Mouse (Mus musculus) hindbrain, embryonic 12.5 days (tissue): ENCODE data around the gene Rnf41. TPM values are rescaled to one million over a fixed set of nuclear protein-coding genes. Genes with fewer than 3 reads are reported as not detected.

Experiments used
- ATAC-seq: fragments of 200-750 bp; cut with Nextera tagmentation; 2 replicates; pipeline ENCODE4 v1.8.0; 2017; ENCODE audit warnings: moderate TSS enrichment; ENCODE audit not compliant: low FRiP score
- H3K27ac ChIP-seq: fragments of 300-500 bp; sonication (generic); 2 replicates; pipeline ENCODE4 v1.5.1; 2016; ENCODE audit warnings: mild to moderate bottlenecking
- H3K27me3 ChIP-seq: fragments of 300-500 bp; sonication (generic); 2 replicates; pipeline ENCODE4 v1.6.1; 2016; ENCODE audit warnings: mild to moderate bottlenecking
- H3K36me3 ChIP-seq: fragments of 300-500 bp; sonication (generic); 2 replicates; pipeline ENCODE4 v1.6.1; 2016; ENCODE audit warnings: mild to moderate bottlenecking
- H3K4me1 ChIP-seq: fragments of 300-500 bp; sonication (generic); 2 replicates; pipeline ENCODE4 v1.6.1; 2016
- H3K4me2 ChIP-seq: fragments of 300-500 bp; sonication (generic); replicated peaks from 2 replicates; pipeline ENCODE4 v1.6.1; 2016; ENCODE audit warnings: mild to moderate bottlenecking
- H3K4me3 ChIP-seq: fragments of 300-500 bp; sonication (generic); 2 replicates; pipeline ENCODE4 v1.5.1; 2016; ENCODE audit warnings: mild to moderate bottlenecking
- H3K9ac ChIP-seq: fragments of 300-500 bp; sonication (generic); 2 replicates; pipeline ENCODE4 v1.6.1; 2016; ENCODE audit warnings: mild to moderate bottlenecking, moderate library complexity
- H3K9me3 ChIP-seq: fragments of 300-500 bp; sonication (generic); replicated peaks from 2 replicates; pipeline ENCODE4 v1.6.1; 2016; ENCODE audit warnings: mild to moderate bottlenecking
- WGBS: fragments of 180-500 bp; shearing (Covaris S2); methylation state at CpG from one replicate; pipeline ENCODE4 v1.1.7; 2016; 5-methylcytosine and 5-hydroxymethylcytosine counted together
- polyA plus RNA-seq: library from polyadenylated mRNA; unstranded; fragments of >200 nt; fragmentation: Nextera tagmentation; extraction: Ambion mirVana; gene quantifications from 2 replicates; pipeline ENCODE4 v1.2.1, GENCODE M21; 2016

Rnf41 gene
- polyA plus RNA-seq, 1 experiment from 2014 or later = 61.4 TPM

DNA sequence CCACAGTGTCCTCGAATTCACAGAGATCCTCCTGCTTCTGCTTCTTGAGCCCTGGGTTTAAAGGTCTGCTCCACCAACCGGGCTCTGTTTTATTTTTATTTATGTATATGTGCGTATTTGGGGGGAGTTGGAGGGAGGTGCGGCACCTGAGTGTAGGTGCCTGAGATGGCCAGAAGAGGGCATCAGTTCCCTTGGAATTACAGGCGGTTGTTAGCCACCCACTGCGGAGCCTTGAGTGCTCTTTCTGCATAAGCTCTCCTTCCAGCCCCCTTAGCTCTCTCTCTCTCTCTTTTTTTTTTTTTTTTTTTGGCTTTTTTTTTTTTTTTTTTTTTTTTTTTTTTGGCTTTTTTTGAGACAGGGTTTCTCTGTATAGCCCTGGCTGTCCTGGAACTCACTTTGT, 37.1 kb upstream of the Rnf41 start:
- peaks cover 8% of the 10 kb centered on the region for H3K36me3 ChIP-seq
- H3K27me3 ChIP-seq = no peaks in the 10 kb centered on the region
- H3K4me1 ChIP-seq = peaks cover 26% of the 10 kb centered on the region
- 77% methylated on average over 6 of the region's 6 CpGs for WGBS
- ATAC-seq = no peak
- no peaks in the 10 kb centered on the region for H3K9me3 ChIP-seq
- no peak overlapping the region for H3K27ac ChIP-seq
- no peak overlapping the region for H3K4me3 ChIP-seq
- no peak overlapping the region for H3K9ac ChIP-seq
- H3K4me2 ChIP-seq = no peak overlapping the region

DNA sequence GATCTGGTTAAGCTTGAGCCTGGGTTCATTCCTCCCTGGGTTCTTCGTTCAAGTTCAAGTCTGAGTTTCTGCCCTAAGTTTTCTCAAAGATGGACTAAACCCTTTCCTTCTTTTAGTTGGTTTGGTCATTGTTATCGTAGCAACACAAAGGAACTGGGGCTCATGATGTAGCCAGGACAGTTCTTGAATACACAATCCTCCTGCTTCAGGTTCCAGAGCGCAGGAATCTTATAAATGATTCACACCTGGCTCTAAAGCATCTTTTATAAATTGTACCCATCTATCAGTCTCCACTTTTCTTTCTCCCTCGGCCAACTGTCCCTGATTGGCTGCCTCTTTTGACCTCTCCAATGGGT, 35.4 kb upstream of the Rnf41 start:
- Histone ChIP-seq H3K27ac (peak overlapping the region; percentile 97), H3K4me2 (peak overlapping the region; percentile 55), H3K4me3 (peak overlapping the region; percentile 99), H3K36me3 (peaks cover 24% of the 10 kb centered on the region), H3K27me3 (no peaks in the 10 kb centered on the region), H3K4me1 (peaks cover 23% of the 10 kb centered on the region), H3K9ac (peak overlapping the region; percentile 100), H3K9me3 (no peaks in the 10 kb centered on the region)
- no peak for ATAC-seq
- WGBS = 51% methylated on average over 4 of the region's 4 CpGs

DNA sequence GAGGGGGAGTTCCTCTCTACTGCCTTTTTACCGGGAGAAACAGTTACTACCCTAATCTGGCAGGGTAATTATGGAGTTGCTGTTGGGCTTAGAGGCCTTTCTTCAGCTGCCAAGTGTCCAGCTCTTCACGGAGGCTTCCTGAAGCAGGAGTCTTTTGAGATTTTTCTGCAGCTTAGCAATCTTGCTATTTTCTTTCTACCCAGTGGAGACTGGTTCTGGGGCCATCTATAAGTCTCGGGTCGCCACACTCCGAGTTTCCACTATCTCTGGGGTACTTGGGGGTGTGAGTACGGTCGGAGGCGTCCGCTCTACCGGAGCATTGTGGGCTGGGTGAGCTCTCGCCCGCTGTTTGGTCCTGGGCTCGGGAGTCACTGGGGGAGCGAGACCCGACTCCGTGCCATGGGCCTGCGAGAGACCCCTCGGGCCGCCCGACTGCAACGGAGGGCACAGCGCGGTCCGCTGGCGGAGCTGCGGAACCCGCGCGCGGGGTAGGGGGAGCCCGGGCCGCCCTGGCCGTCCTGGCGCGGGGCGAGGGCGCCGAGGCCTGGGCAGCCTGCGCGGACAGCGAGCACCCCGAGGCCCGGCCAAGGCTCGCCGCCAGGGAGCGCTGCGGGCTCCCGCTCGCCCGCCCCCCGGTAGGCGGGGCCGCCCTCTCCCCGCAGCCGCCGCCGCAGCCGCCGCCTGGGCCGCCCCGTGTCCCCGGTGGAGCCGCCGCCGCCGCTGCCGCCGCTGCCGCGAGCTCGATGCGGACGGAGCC, 34.8 kb upstream of the Rnf41 start, which contains the start of gene Ankrd52:
TSS of gene Ankrd52 (plus strand) at position 661 of the 757 bp plus-strand sequence.
- Histone ChIP-seq H3K4me1 (peaks cover 23% of the 10 kb centered on the region), H3K9ac (peak within 1 kb of the TSS; percentile 100), H3K4me3 (peak within 1 kb of the TSS; percentile 99), H3K4me2 (peak within 1 kb of the TSS; percentile 55), H3K27me3 (no peaks in the 10 kb centered on the region), H3K36me3 (peaks cover 29% of the 10 kb centered on the region), H3K9me3 (no peaks in the 10 kb centered on the region), H3K27ac (peak within 1 kb of the TSS; percentile 97)
- WGBS = under 1% methylated on average over 46 of the region's 73 CpGs
- peak; percentile 93 for ATAC-seq

DNA sequence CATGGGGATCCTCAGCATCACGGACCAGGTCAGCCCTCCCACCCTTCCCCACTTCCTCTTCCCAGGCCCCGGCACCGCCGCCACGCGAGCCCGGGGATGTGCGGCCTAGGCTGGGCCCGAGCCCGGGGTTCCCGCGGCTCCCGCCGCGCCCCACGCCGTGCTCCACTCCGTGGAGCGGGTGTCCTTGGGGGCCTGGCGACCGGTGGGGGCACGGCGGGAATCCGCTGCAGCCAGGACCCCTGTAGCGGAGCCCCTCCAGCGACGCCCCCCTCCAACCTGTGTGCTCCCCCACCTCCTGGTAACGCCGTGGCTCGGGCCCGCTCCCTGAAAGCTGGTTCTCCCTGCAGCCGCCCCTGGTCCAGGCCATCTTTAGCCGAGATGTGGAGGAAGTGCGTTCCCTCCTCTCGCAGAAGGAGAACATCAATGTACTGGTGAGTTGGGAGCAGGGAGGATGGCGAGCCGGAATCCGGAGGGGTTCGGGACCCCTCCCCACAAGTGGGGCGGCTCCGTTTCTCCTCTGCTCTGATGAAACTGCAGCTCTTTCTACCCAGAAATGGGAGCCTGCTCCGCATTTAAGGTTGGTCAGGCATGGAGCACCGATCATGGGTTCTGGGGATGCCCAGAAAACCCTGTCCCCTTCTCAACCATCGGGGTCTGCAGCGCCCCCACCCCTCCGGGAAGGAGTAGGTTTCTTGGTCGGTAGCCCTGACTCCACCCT, 34.1 kb upstream of the Rnf41 start:
- H3K27me3 ChIP-seq = no peaks in the 10 kb centered on the region
- no peaks in the 10 kb centered on the region for H3K9me3 ChIP-seq
- 0% methylated on average over 33 of the region's 47 CpGs for WGBS
- peak overlapping the region; percentile 99 for H3K4me3 ChIP-seq
- H3K27ac ChIP-seq = peak overlapping the region; percentile 97
- H3K4me2 ChIP-seq = peak overlapping the region; percentile 55
- H3K4me1 ChIP-seq = peaks cover 23% of the 10 kb centered on the region
- H3K9ac ChIP-seq = peak overlapping the region; percentile 100
- peak; percentile 78 for ATAC-seq
- peaks cover 37% of the 10 kb centered on the region for H3K36me3 ChIP-seq

DNA sequence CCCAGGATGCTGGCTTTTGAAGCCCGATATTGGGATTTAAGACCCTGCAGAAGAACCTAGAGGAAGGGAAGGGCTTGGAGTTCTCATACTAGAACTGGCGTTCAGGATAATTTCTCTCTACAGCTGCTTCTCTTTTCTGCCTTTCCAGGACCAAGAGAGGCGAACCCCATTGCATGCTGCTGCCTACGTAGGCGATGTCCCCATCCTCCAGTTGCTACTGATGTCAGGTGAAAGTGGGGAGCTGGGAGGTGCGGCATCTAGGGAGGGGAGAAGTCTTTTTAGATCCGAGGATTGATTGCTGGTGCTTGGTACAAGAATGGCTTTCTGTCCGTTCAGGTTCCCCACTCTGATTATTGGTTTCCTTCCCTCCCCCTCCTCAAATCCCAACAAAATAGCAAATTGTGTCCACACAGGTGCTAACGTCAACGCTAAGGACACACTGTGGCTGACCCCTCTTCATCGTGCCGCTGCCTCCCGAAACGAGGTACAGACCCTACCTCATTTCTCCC, 33.5 kb upstream of the Rnf41 start:
- Histone ChIP-seq H3K9ac (peak overlapping the region; percentile 100), H3K27ac (peak overlapping the region; percentile 97), H3K4me3 (peak overlapping the region; percentile 99), H3K4me2 (peak overlapping the region; percentile 55), H3K4me1 (peaks cover 23% of the 10 kb centered on the region), H3K27me3 (no peaks in the 10 kb centered on the region), H3K9me3 (no peaks in the 10 kb centered on the region), H3K36me3 (peaks cover 43% of the 10 kb centered on the region)
- WGBS = 60% methylated on average over 14 of the region's 14 CpGs
- no peak for ATAC-seq

DNA sequence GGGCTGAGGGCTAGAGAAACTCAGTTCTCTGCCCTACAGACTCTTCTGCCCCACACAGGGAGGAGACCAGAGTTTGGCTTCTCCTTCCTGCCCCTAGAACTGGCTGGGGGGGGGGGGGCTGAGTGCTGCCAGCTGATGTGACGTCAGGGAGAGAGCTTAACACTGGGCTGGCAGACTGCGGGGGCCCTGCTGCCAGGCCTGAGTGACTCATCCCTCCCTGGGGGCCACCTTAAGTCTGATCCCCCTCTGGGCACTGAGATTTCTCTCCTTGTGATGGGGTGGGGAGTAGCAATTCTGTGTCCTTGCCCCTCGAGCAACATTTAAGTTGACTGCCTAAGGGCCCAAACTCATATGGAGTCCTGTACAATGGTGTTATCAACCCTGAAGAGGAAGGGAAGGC, 33.0 kb upstream of the Rnf41 start:
- no peak overlapping the region for H3K27ac ChIP-seq
- H3K36me3 ChIP-seq = peaks cover 47% of the 10 kb centered on the region

DNA sequence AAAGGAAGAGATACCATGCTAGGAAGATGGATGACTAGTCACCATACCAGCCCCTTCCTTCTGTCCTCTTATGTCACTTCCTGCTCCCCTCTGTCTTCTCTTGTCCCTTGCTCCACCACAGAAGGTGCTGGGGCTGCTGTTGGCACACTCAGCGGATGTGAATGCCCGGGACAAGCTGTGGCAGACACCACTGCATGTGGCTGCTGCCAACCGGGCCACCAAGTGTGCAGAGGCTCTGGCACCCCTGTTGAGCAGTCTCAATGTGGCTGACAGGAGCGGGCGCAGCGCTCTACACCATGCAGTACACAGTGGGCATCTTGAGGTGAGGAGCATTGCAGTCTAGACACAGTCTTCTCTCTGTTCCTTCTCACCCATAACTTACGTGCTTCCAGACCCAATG, 32.2 kb upstream of the Rnf41 start:
- H3K36me3 ChIP-seq = peaks cover 55% of the 10 kb centered on the region
- no peak for ATAC-seq

More for the DNA sequence above, 33.0 kb upstream of the Rnf41 start:
- peak overlapping the region; percentile 100 for H3K9ac ChIP-seq
- no peaks in the 10 kb centered on the region for H3K27me3 ChIP-seq
- 90% methylated on average over 2 of the region's 3 CpGs for WGBS
- no peaks in the 10 kb centered on the region for H3K9me3 ChIP-seq
- peak overlapping the region; percentile 55 for H3K4me2 ChIP-seq
- H3K4me3 ChIP-seq = peak overlapping the region; percentile 99
- ATAC-seq = no peak
- peaks cover 23% of the 10 kb centered on the region for H3K4me1 ChIP-seq

DNA sequence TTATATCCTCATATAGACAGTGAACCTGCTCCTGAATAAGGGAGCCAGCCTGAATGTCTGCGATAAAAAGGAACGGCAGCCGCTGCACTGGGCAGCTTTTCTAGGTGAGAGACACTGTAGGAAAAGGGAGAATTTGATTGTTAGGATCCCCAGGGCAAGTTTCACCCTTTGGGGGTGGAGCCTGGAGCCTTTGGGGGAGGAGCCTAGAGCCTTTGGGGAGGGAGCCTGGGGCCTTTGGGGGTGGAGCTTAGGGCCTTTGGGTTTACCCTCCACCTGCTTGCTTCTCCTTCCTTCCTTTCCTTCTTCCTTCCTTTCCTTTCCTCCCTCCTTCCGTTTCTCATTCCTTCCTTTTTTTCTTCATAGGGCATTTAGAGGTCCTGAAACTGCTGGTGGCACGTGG, 30.9 kb upstream of the Rnf41 start:
- Histone ChIP-seq H3K9ac (no peak overlapping the region), H3K36me3 (peaks cover 68% of the 10 kb centered on the region), H3K4me1 (peaks cover 23% of the 10 kb centered on the region), H3K4me3 (no peak overlapping the region), H3K27me3 (no peaks in the 10 kb centered on the region), H3K9me3 (no peaks in the 10 kb centered on the region), H3K4me2 (no peak overlapping the region), H3K27ac (no peak overlapping the region)
- WGBS = 92% methylated on average over 5 of the region's 5 CpGs
- no peak for ATAC-seq

More for the DNA sequence above, 32.2 kb upstream of the Rnf41 start:
- Histone ChIP-seq H3K9me3 (no peaks in the 10 kb centered on the region), H3K9ac (no peak overlapping the region), H3K4me3 (no peak overlapping the region), H3K27me3 (no peaks in the 10 kb centered on the region), H3K4me1 (peaks cover 23% of the 10 kb centered on the region), H3K27ac (no peak overlapping the region), H3K4me2 (no peak overlapping the region)
- 92% methylated on average over 7 of the region's 7 CpGs for WGBS

DNA sequence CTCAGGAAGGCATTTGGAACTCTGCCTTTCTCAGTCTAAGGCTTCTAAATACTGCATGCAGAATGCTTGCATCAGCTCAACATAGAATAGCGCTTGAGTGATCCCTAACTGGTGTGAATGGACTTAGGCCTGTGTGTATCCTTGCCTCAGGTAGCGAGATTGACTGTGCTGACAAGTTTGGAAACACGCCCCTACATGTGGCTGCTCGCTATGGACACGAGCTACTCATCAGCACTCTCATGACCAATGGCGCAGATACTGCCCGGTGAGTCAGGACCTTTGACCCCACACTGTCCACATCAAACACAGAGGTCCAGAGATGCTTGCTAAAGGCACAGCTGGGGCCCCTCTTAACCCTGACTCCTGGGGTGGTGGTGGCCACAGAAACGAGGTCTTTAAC, 29.0 kb upstream of the Rnf41 start:
- no peaks in the 10 kb centered on the region for H3K9me3 ChIP-seq
- peaks cover 88% of the 10 kb centered on the region for H3K36me3 ChIP-seq
- no peak overlapping the region for H3K27ac ChIP-seq
- no peak overlapping the region for H3K9ac ChIP-seq
- H3K27me3 ChIP-seq = no peaks in the 10 kb centered on the region
- WGBS = 84% methylated on average over 8 of the region's 8 CpGs
- H3K4me2 ChIP-seq = no peak overlapping the region
- ATAC-seq = no peak
- H3K4me3 ChIP-seq = no peak overlapping the region
- H3K4me1 ChIP-seq = peaks cover 16% of the 10 kb centered on the region

DNA sequence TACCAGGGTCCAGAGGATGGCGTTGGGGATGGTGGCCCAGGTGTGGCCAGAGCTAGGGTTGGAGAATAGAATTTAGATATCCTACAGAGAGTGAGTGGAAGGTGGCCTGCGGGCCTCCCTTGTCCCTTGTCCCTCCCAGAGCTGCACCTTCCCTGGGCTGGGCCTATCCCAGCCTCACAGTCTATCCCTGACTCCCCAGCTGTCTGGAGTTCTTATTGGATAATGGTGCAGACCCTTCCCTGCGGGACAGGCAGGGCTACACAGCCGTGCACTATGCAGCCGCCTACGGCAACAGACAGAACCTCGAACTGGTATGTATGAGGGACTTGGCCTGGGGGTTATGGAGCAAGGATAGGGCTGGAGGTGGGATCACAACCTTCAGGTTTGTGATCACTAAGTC, 25.6 kb upstream of the Rnf41 start:
- Histone ChIP-seq H3K4me3 (no peak overlapping the region), H3K36me3 (peaks cover 98% of the 10 kb centered on the region), H3K9me3 (no peaks in the 10 kb centered on the region), H3K27ac (no peak overlapping the region), H3K4me2 (no peak overlapping the region), H3K27me3 (no peaks in the 10 kb centered on the region), H3K4me1 (no peaks in the 10 kb centered on the region), H3K9ac (no peak overlapping the region)
- ATAC-seq = no peak
- 95% methylated on average over 7 of the region's 7 CpGs for WGBS

DNA sequence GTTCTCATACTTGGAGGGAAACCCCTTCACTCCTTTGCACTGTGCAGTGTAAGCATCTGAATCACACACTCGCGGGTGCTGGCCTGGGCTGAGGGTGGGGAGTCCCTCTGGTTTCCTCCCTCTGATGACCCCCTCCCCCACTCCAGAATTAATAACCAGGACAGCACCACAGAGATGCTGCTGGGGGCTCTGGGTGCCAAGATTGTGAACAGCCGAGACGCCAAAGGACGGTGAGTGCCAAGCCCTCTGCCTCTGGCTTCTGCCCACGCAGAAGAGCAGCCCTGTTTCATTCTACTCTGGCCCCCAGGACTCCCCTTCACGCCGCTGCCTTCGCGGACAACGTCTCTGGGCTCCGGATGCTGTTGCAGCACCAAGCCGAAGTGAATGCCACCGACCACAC, 22.5 kb upstream of the Rnf41 start:
- Histone ChIP-seq H3K27me3 (no peaks in the 10 kb centered on the region), H3K9me3 (no peaks in the 10 kb centered on the region), H3K27ac (no peak overlapping the region), H3K4me3 (no peak overlapping the region), H3K9ac (no peak overlapping the region), H3K4me1 (peaks cover 3% of the 10 kb centered on the region; the same call in 1 of the 2 replicates), H3K36me3 (peaks cover 99% of the 10 kb centered on the region), H3K4me2 (no peak overlapping the region)
- ATAC-seq = no peak
- WGBS = 90% methylated on average over 14 of the region's 14 CpGs

DNA sequence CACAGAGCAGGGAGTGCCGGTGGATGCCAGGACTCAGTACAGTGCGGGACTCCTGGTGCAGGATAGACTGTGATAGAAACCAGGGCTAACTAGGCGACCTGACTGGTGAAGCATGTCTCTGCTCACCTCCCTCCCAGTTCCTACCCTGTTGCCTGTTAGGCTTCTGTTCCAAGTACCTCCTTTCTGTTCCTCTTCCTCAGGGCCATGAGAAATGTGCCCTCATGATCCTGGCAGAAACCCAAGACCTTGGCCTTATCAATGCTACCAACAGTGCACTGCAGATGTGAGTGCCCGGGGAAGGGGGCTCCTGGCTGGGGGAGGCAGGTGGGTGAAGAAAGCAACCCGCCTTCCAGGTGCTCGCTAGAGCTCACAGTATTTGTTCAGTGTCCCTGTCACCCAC, 21.9 kb upstream of the Rnf41 start:
- Histone ChIP-seq H3K27ac (no peak overlapping the region), H3K9me3 (no peaks in the 10 kb centered on the region), H3K27me3 (no peaks in the 10 kb centered on the region), H3K36me3 (peaks cover 99% of the 10 kb centered on the region), H3K4me3 (no peak overlapping the region), H3K9ac (no peak overlapping the region), H3K4me2 (no peak overlapping the region), H3K4me1 (peaks cover 3% of the 10 kb centered on the region; the same call in 1 of the 2 replicates)
- ATAC-seq = no peak
- WGBS = 89% methylated on average over 6 of the region's 6 CpGs
